Mouse (Mus musculus) heart, adult 11 months (tissue): ENCODE results near the gene Zpr1.

Source experiments
- DNase-seq: peaks from one replicate; pipeline ENCODE4 v3.0.0; 2022

The Zpr1 gene

GRCm38 (mm10) chr9:46329801-46330585 lies 57.1 kb downstream of the Zpr1 start:
- peak; percentile 83 for DNase-seq

GRCm38 (mm10) chr9:46330586-46330895 lies 57.7 kb downstream of the Zpr1 start:
- no peak for DNase-seq

- peak; percentile 54 for DNase-seq
These were observed 58.4 kb downstream of the Zpr1 start for GRCm38 (mm10) chr9:46331301-46331700.
